Mouse (Mus musculus) heart, embryonic 10.5 days (tissue): ENCODE data around the gene Hoxb5. TPM values are rescaled to one million over a fixed set of nuclear protein-coding genes. Genes with fewer than 3 reads are reported as not detected.

Experiments used
- DNase-seq: peaks from one replicate; pipeline ENCODE4 v3.0.0-alpha.2; 2017; ENCODE audit warnings: low spot score
- H3K27ac ChIP-seq: fragments of 300-500 bp; sonication (generic); 2 replicates; pipeline ENCODE4 v1.5.1; 2016; ENCODE audit warnings: mild to moderate bottlenecking
- H3K27me3 ChIP-seq: fragments of 300-500 bp; sonication (generic); 2 replicates; pipeline ENCODE4 v1.6.1; 2016; ENCODE audit warnings: mild to moderate bottlenecking; ENCODE audit not compliant: poor library complexity, insufficient read depth, severe bottlenecking
- H3K36me3 ChIP-seq: fragments of 300-500 bp; sonication (generic); 2 replicates; pipeline ENCODE4 v1.6.1; 2016; ENCODE audit warnings: mild to moderate bottlenecking, moderate library complexity
- H3K4me1 ChIP-seq: fragments of 300-500 bp; sonication (generic); 2 replicates; pipeline ENCODE4 v1.6.1; 2016; ENCODE audit warnings: mild to moderate bottlenecking
- H3K4me3 ChIP-seq: fragments of 300-500 bp; sonication (generic); 2 replicates; pipeline ENCODE4 v1.5.1; 2016; ENCODE audit warnings: mild to moderate bottlenecking, moderate library complexity
- H3K9me3 ChIP-seq: fragments of 300-500 bp; sonication (generic); 2 replicates; pipeline ENCODE4 v1.6.1; 2016; ENCODE audit warnings: mild to moderate bottlenecking, moderate library complexity
- WGBS: fragments of 180-500 bp; shearing (Covaris S2); methylation state at CpG from one replicate; pipeline ENCODE4 v1.1.7; 2016; 5-methylcytosine and 5-hydroxymethylcytosine counted together
- polyA plus RNA-seq: library from polyadenylated mRNA; unstranded; fragments of >200 nt; fragmentation: Nextera tagmentation; extraction: Ambion mirVana; gene quantifications from 2 replicates; pipeline ENCODE4 v1.2.1, GENCODE M21; 2016

The Hoxb5 gene
- polyA plus RNA-seq, 1 experiment from 2014 or later = 5.2 TPM

DNA sequence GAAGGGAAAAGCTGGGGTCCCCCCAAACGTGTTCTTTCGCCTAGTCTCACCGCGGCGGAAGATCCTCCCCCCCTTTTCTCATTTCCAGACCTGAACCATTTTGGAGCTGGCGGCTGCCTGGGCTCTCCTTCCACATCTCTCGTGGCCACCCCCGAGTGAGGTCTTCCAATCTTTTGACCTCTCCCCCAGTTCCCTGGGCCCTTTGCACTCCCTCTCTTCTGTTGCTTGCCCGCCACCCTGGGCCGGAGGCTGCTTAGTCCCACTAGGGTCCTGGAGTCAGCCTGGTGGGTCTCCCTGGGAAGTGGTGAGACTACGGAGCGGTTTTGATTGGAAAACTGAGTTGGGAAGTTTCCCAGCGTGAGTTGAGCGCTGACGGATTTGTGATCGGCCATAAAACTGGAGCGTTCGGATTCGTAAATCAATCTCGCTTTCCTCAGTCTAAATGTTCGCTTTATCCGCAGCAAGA, 22.6 kb downstream of the Hoxb5 start:
- H3K9me3 ChIP-seq = no peaks in the 10 kb centered on the region
- no peak for DNase-seq
- no peaks in the 10 kb centered on the region for H3K36me3 ChIP-seq
- peak overlapping the region; percentile 39 for H3K4me3 ChIP-seq
- peaks cover 12% of the 10 kb centered on the region; the same call in 1 of the 2 replicates for H3K4me1 ChIP-seq
- 4% methylated on average over 22 of the region's 22 CpGs for WGBS
- H3K27ac ChIP-seq = peak overlapping the region; percentile 77
- peaks cover 100% of the 10 kb centered on the region for H3K27me3 ChIP-seq

GRCm38 (mm10) chr11:96326705-96327104, 23.6 kb downstream of the Hoxb5 start:
- peaks cover 12% of the 10 kb centered on the region; the same call in 1 of the 2 replicates for H3K4me1 ChIP-seq
- no peaks in the 10 kb centered on the region for H3K36me3 ChIP-seq
- H3K27me3 ChIP-seq = peaks cover 100% of the 10 kb centered on the region
- 3% methylated on average over 12 of the region's 12 CpGs for WGBS
- H3K9me3 ChIP-seq = no peaks in the 10 kb centered on the region
- DNase-seq = no peak
- H3K4me3 ChIP-seq = peak overlapping the region; percentile 39
- peak overlapping the region; percentile 77 for H3K27ac ChIP-seq

DNA sequence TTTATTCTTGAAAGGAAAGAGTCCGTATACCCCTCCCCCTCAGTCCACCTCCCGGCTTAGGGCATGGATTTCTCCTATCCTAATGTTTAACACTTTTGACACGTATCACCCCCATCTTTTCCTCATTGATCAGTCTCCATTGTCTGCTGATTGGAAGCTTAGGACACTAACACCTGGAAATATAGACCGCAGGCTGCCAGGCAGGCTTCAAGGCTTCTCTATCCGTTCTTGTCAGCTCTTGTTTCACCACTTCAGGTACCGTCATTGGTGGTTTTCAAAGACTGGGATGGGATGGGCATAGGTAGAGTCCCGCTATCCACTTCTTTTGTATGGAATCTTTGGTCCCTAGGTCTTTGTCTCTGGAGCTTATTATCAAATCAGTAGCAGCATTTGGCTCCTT, 24.0 kb downstream of the Hoxb5 start:
- Histone ChIP-seq H3K36me3 (no peaks in the 10 kb centered on the region), H3K27me3 (peaks cover 100% of the 10 kb centered on the region), H3K4me1 (peaks cover 14% of the 10 kb centered on the region; the same call in 1 of the 2 replicates), H3K4me3 (no peak overlapping the region), H3K27ac (no peak overlapping the region), H3K9me3 (no peaks in the 10 kb centered on the region)
- 4% methylated on average over 7 of the region's 7 CpGs for WGBS
- DNase-seq = no peak

DNA sequence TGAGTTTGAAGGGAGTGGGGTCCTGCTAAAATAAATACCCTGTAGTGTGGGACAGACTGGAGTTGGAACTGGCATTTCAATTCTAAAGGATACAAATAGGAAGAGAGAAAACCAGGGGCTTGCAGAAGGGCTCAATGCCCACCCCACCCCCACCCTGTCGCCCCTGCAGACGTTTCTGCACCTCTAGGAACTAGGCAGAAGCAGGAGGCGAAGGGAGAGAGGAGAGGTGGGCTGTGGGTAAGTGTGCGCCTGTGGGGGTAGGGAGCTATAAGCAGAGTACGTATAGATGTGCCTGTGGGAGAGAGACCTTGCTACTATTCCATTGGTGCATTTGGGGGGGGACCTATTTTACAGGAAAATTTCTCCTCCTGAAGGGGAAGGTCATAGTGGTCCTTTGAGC, 24.6 kb downstream of the Hoxb5 start:
- DNase-seq = no peak
- Histone ChIP-seq H3K4me3 (no peak overlapping the region), H3K27ac (0 out of 2 replicates have a peak overlapping the region, but pooled peaks have one; percentile 49), H3K4me1 (peaks cover 20% of the 10 kb centered on the region), H3K36me3 (no peaks in the 10 kb centered on the region), H3K27me3 (peaks cover 100% of the 10 kb centered on the region), H3K9me3 (no peaks in the 10 kb centered on the region)
- WGBS = 9% methylated on average over 5 of the region's 5 CpGs

GRCm38 (mm10) chr11:96328605-96329004, 25.5 kb downstream of the Hoxb5 start:
- Histone ChIP-seq H3K4me3 (no peak overlapping the region), H3K27me3 (peaks cover 100% of the 10 kb centered on the region), H3K9me3 (no peaks in the 10 kb centered on the region), H3K36me3 (no peaks in the 10 kb centered on the region), H3K27ac (no peak overlapping the region), H3K4me1 (peaks cover 26% of the 10 kb centered on the region)
- no peak for DNase-seq
- WGBS = 11% methylated on average over 8 of the region's 8 CpGs

GRCm38 (mm10) chr11:96332105-96332504, 29.0 kb downstream of the Hoxb5 start:
- H3K9me3 ChIP-seq = no peaks in the 10 kb centered on the region
- no peak for DNase-seq
- H3K4me3 ChIP-seq = peak overlapping the region; percentile 59
- H3K4me1 ChIP-seq = peaks cover 20% of the 10 kb centered on the region
- peaks cover 100% of the 10 kb centered on the region for H3K27me3 ChIP-seq
- peak overlapping the region; percentile 89 for H3K27ac ChIP-seq
- no peaks in the 10 kb centered on the region for H3K36me3 ChIP-seq
- WGBS = 3% methylated on average over 8 of the region's 8 CpGs

GRCm38 (mm10) chr11:96332618-96333032, 29.5 kb downstream of the Hoxb5 start:
- 2% methylated on average over 30 of the region's 35 CpGs for WGBS
- peaks cover 100% of the 10 kb centered on the region for H3K27me3 ChIP-seq

DNA sequence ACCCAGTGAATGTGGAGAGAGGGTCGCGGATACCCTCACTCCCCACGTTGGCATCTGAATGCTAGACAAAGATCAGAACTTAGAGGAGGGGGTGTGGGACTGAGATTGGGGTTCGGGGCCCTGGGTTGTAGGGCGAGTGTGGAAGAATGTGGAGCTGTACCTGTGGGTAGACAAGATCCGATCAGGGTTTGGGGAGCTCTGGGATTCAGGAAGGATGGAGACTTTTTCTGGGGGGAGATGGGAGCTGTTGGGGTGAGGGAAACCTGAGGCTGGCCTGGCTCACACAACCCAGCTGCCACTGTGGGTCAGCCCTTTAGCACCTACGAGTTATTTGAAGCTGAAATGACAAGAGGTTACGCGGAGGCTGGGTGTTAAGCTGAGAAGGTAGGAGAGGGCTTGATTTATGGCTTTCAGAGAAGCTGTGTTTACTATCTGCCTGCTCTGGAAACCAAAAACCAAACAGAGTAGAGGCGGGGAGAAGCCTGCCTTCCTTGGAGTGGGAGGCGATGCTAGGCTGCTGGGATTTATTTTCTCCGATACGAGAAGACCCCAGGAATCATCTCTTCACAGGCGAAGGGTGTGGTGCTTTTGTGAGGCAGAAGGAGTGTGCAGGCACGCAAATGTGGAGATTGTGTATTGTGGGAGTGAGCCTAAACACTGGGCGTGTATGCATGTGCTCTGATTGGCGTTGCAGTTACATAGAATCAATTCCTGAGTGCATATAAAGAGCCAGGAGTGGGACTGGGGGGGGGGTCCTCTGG, 30.3 kb downstream of the Hoxb5 start:
- Histone ChIP-seq H3K27me3 (peaks cover 100% of the 10 kb centered on the region), H3K4me3 (peak overlapping the region; percentile 59), H3K36me3 (no peaks in the 10 kb centered on the region), H3K4me1 (peaks cover 20% of the 10 kb centered on the region), H3K27ac (peak overlapping the region; percentile 89), H3K9me3 (no peaks in the 10 kb centered on the region)
- WGBS = 6% methylated on average over 17 of the region's 17 CpGs
- DNase-seq = no peak

More at GRCm38 (mm10) chr11:96332618-96333032, 29.5 kb downstream of the Hoxb5 start:
- DNase-seq = no peak
- Histone ChIP-seq H3K4me3 (peak overlapping the region; percentile 59), H3K36me3 (no peaks in the 10 kb centered on the region), H3K4me1 (peaks cover 20% of the 10 kb centered on the region), H3K27ac (peak overlapping the region; percentile 89), H3K9me3 (no peaks in the 10 kb centered on the region)

DNA sequence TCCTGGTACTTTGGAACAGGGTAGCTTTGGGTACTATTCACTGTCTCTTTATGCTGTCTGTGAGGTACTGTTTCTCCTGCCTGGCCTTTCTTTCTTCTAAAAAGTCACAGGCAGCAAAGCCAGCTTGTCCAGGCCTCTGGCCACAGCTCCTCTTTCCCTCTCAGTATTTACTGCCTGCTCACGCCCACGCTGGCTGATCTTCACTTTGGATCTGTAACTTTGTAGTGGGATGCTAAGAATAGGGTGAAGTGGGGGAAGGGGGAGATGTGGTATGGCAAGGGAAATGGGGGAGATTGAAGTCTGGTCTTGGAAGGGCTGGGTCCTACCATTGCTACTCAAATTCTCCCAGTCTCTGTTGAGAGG, 30.8 kb downstream of the Hoxb5 start:
- Histone ChIP-seq H3K4me1 (peaks cover 20% of the 10 kb centered on the region), H3K9me3 (no peaks in the 10 kb centered on the region), H3K4me3 (peak overlapping the region; percentile 59), H3K36me3 (no peaks in the 10 kb centered on the region), H3K27ac (peak overlapping the region; percentile 89), H3K27me3 (peaks cover 100% of the 10 kb centered on the region)
- WGBS = 9% methylated on average over 2 of the region's 2 CpGs
- DNase-seq = no peak

DNA sequence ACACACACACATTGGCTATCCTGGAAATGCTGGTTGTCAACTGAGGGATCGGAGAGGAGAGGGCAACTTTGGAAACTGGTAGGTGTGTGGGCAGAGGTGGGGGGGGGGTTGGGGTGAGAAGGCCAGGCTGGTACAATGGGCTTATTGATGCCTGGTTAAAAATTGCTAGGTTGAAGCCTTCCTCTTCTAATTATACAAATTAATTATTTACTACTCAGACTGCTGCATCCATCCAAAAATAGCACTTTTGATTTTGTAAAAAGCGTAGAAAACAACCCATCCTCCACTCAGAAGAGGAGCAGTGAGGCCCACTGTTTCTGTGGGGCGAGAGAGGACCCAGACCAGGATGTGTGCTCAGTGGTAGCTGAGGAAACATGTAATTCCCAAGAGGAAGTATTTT, 31.9 kb downstream of the Hoxb5 start:
- no peaks in the 10 kb centered on the region for H3K9me3 ChIP-seq
- H3K27ac ChIP-seq = no peak overlapping the region
- H3K36me3 ChIP-seq = no peaks in the 10 kb centered on the region
- peaks cover 100% of the 10 kb centered on the region for H3K27me3 ChIP-seq
- peaks cover 28% of the 10 kb centered on the region for H3K4me1 ChIP-seq
- H3K4me3 ChIP-seq = 0 out of 2 replicates have a peak overlapping the region, but pooled peaks have one; percentile 29
- WGBS = 58% methylated on average over 3 of the region's 3 CpGs
- no peak for DNase-seq

GRCm38 (mm10) chr11:96336597-96336996, 33.5 kb downstream of the Hoxb5 start:
- Histone ChIP-seq H3K27me3 (peaks cover 100% of the 10 kb centered on the region), H3K36me3 (no peaks in the 10 kb centered on the region), H3K4me1 (peaks cover 39% of the 10 kb centered on the region), H3K4me3 (no peak overlapping the region), H3K27ac (0 out of 2 replicates have a peak overlapping the region, but pooled peaks have one; percentile 36), H3K9me3 (no peaks in the 10 kb centered on the region)
- no peak for DNase-seq
- WGBS = 8% methylated on average over 2 of the region's 2 CpGs

DNA sequence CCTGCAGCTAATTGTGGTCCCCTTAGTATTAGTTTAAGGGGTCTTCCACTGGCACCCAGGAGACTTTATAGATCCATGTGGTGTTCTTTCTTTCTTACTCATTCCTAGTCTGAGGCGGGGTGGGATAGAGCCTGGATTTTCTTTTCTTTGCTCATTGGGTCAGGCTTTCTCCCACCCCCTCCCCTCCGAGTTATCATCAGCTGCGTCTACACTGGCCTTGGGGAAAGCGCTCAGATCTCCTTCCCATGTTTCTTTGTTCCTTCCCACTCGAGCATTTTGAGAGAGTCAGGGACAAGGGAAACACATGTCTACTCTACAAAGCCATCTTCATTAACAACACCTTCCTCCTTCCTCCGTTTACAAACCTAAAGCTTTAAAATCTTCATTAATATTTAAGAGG, 33.9 kb downstream of the Hoxb5 start:
- H3K36me3 ChIP-seq = no peaks in the 10 kb centered on the region
- peaks cover 100% of the 10 kb centered on the region for H3K27me3 ChIP-seq
- no peak overlapping the region for H3K27ac ChIP-seq
- H3K9me3 ChIP-seq = no peaks in the 10 kb centered on the region
- 10% methylated on average over 6 of the region's 6 CpGs for WGBS
- H3K4me1 ChIP-seq = peaks cover 40% of the 10 kb centered on the region
- H3K4me3 ChIP-seq = no peak overlapping the region
- no peak for DNase-seq
